Mouse (Mus musculus): ENCODE data around the gene Pou3f1. TPM values are rescaled to one million over a fixed set of nuclear protein-coding genes. Genes with fewer than 3 reads are reported as not detected.

Pou3f1 gene
- polyA plus RNA-seq (2014; fragmentation: Nextera tagmentation; extraction: Ambion mirVana), result 21.7 and 22.6 TPM in 2 replicates

- peak; percentile 1; the same call in 1 of the 2 replicates for ATAC-seq (ENCODE audit: low FRiP score, low TSS enrichment)
- under 1% methylated on average over 15 of the region's 15 CpGs for WGBS
- Histone ChIP-seq H3K9me3 (ENCODE audit: control insufficient read depth, low read length) (no peaks in the 10 kb centered on the region), H3K4me3 (replicated peaks; ENCODE audit: low read depth, low read length) (peak within 1 kb of the TSS; percentile 63), H3K4me1 (ENCODE audit: control insufficient read depth, insufficient read depth, low read length) (peaks cover 34% of the 10 kb centered on the region), H3K4me2 (ENCODE audit: low read length) (peak within 1 kb of the TSS; percentile 88), H3K36me3 (ENCODE audit: control insufficient read depth, insufficient read depth, low read length) (no peaks in the 10 kb centered on the region), H3K27ac (replicated peaks; ENCODE audit: low read depth, low read length) (peak within 1 kb of the TSS; percentile 70), H3K9ac (replicated peaks; ENCODE audit: low read length) (peak within 1 kb of the TSS; percentile 58), H3K27me3 (ENCODE audit: control insufficient read depth, insufficient read depth, low read length) (peaks cover 34% of the 10 kb centered on the region)
- no peak for DNase-seq
Measured at GRCm38 (mm10) chr4:124656518-124656853, at the start of gene Pou3f1. Pou3f1 (plus strand) TSS chr4:124656807.

DNA sequence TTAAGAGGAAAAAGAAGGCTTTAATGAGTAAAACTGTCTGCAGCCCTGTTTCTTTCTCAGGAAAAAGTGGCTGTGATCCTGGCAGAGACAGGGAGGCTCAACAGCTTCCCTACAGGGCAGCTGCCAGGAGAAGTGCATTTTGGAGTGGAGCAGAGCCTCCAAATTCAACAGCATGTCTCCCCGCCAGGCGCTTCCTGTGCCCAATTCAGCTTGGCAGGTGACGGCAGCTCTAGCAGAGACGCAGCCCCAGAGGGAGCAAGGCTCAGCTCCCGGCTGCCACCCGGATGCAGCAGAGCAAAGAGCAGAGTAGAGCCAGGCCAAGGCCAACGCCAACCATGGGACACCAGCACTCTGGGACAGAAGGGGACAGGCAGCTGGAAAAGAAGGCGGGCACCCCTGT lies 49.4 kb upstream of the Pou3f1 start:
- no peak for ATAC-seq (ENCODE audit: low FRiP score, low TSS enrichment)
- Histone ChIP-seq H3K36me3 (ENCODE audit: control insufficient read depth, insufficient read depth, low read length) (no peaks in the 10 kb centered on the region), H3K27ac (replicated peaks; ENCODE audit: low read depth, low read length) (no peak overlapping the region)

GRCm38 (mm10) chr4:124610066-124610465 lies 46.5 kb upstream of the Pou3f1 start:
- Histone ChIP-seq H3K9me3 (ENCODE audit: control insufficient read depth, low read length) (no peaks in the 10 kb centered on the region), H3K4me2 (ENCODE audit: low read length) (no peak overlapping the region), H3K27ac (replicated peaks; ENCODE audit: low read depth, low read length) (no peak overlapping the region), H3K27me3 (ENCODE audit: control insufficient read depth, insufficient read depth, low read length) (no peaks in the 10 kb centered on the region), H3K36me3 (ENCODE audit: control insufficient read depth, insufficient read depth, low read length) (no peaks in the 10 kb centered on the region), H3K4me1 (ENCODE audit: control insufficient read depth, insufficient read depth, low read length) (0 out of 2 replicates have a peak, but pooled peaks cover 10% of the 10 kb centered on the region), H3K4me3 (replicated peaks; ENCODE audit: low read depth, low read length) (no peak overlapping the region), H3K9ac (replicated peaks; ENCODE audit: low read length) (no peak overlapping the region)
- ATAC-seq (ENCODE audit: low FRiP score, low TSS enrichment) (no peak), DNase-seq (no peak)
- 86% methylated on average over 2 of the region's 2 CpGs for WGBS

More for the DNA sequence above, 49.4 kb upstream of the Pou3f1 start:
- no peak overlapping the region for H3K9ac ChIP-seq (replicated peaks; ENCODE audit: low read length)
- 60% methylated on average over 8 of the region's 8 CpGs for WGBS
- H3K4me2 ChIP-seq (ENCODE audit: low read length), result no peak overlapping the region
- H3K9me3 ChIP-seq (ENCODE audit: control insufficient read depth, low read length), result no peaks in the 10 kb centered on the region
- H3K27me3 ChIP-seq (ENCODE audit: control insufficient read depth, insufficient read depth, low read length), result 0 out of 2 replicates have a peak, but pooled peaks cover 3% of the 10 kb centered on the region
- no peak for DNase-seq
- no peaks in the 10 kb centered on the region for H3K4me1 ChIP-seq (ENCODE audit: control insufficient read depth, insufficient read depth, low read length)
- H3K4me3 ChIP-seq (replicated peaks; ENCODE audit: low read depth, low read length), result no peak overlapping the region

DNA sequence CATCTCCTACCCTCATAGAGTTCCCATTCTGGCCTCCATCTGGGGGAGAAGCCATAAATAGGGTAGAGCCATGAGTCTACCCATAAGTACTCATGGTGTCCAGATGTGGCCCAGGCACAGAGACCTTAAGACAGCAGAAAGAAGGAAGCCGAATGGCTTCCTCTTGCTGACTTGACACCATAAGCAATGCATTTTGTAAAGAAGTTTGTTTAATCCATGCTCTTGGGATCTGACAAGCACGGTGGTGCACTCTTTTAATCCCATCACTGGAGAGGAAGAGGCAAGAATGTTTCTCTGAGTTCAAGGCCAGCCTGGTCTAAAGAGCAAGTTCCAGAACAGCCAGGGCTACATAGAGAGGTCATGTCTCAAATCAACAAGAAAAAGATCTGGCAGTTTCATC lies 45.9 kb upstream of the Pou3f1 start, which contains the start of gene 3100002H09Rik:
Gene 3100002H09Rik (minus strand): TSS at position 101 of the 400 bp plus-strand sequence.
- Histone ChIP-seq H3K4me1 (ENCODE audit: control insufficient read depth, insufficient read depth, low read length) (peaks cover 16% of the 10 kb centered on the region; the same call in 1 of the 2 replicates), H3K36me3 (ENCODE audit: control insufficient read depth, insufficient read depth, low read length) (no peaks in the 10 kb centered on the region), H3K4me3 (replicated peaks; ENCODE audit: low read depth, low read length) (no peak within 1 kb of the TSS), H3K9me3 (ENCODE audit: control insufficient read depth, low read length) (no peaks in the 10 kb centered on the region), H3K27me3 (ENCODE audit: control insufficient read depth, insufficient read depth, low read length) (no peaks in the 10 kb centered on the region), H3K4me2 (ENCODE audit: low read length) (no peak within 1 kb of the TSS), H3K9ac (replicated peaks; ENCODE audit: low read length) (no peak within 1 kb of the TSS), H3K27ac (replicated peaks; ENCODE audit: low read depth, low read length) (no peak within 1 kb of the TSS)
- ATAC-seq (ENCODE audit: low FRiP score, low TSS enrichment) (no peak), DNase-seq (no peak)
- 76% methylated on average over 2 of the region's 2 CpGs for WGBS

DNA sequence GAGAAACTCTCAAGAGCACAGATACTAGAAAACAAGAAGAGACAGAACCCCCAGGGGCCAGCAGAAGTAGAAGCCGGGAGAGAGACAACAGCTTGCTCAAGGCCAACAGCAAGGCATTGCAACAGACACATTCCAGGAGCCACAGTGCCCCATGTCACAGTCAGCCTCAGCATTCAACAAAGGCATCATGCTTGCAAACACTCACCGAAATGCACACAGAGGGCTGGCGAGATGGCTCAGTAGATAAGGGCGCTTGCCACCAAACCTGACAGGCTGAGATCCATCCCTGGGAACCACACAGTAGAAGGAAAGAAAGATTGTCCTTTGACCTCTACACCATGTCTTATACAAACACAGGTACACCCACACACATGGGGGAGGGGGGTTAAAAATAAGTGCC lies 44.8 kb upstream of the Pou3f1 start:
- Histone ChIP-seq H3K4me3 (replicated peaks; ENCODE audit: low read depth, low read length) (no peak overlapping the region), H3K9ac (replicated peaks; ENCODE audit: low read length) (no peak overlapping the region), H3K27ac (replicated peaks; ENCODE audit: low read depth, low read length) (no peak overlapping the region), H3K9me3 (ENCODE audit: control insufficient read depth, low read length) (no peaks in the 10 kb centered on the region), H3K27me3 (ENCODE audit: control insufficient read depth, insufficient read depth, low read length) (no peaks in the 10 kb centered on the region), H3K4me2 (ENCODE audit: low read length) (no peak overlapping the region), H3K36me3 (ENCODE audit: control insufficient read depth, insufficient read depth, low read length) (no peaks in the 10 kb centered on the region), H3K4me1 (ENCODE audit: control insufficient read depth, insufficient read depth, low read length) (peaks cover 24% of the 10 kb centered on the region; the same call in 1 of the 2 replicates)
- DNase-seq (no peak), ATAC-seq (ENCODE audit: low FRiP score, low TSS enrichment) (no peak)
- WGBS, result 75% methylated on average over 4 of the region's 4 CpGs

DNA sequence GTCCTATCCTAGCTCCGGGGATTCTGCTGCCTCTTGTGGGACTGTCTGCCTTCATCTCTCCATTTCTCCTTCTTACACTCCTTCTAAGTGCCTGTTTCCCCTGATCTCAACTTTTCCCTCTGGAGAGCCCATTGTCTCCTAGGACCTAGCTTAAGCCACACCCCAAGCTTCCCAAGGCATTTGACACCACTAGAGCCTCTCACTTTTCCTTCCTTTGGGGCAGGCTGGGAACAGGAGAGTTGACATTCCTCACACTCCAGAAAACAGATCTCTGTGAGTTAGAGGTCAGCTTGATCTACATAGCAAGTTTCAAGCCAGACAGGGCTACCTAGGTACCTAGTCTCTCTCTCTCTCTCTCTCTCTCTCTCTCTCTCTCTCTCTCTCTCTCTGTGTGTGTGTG lies 42.4 kb upstream of the Pou3f1 start:
- Histone ChIP-seq H3K27me3 (ENCODE audit: control insufficient read depth, insufficient read depth, low read length) (no peaks in the 10 kb centered on the region), H3K4me3 (replicated peaks; ENCODE audit: low read depth, low read length) (no peak overlapping the region), H3K9ac (replicated peaks; ENCODE audit: low read length) (no peak overlapping the region), H3K36me3 (ENCODE audit: control insufficient read depth, insufficient read depth, low read length) (no peaks in the 10 kb centered on the region), H3K27ac (replicated peaks; ENCODE audit: low read depth, low read length) (no peak overlapping the region), H3K4me1 (ENCODE audit: control insufficient read depth, insufficient read depth, low read length) (peaks cover 28% of the 10 kb centered on the region), H3K4me2 (ENCODE audit: low read length) (no peak overlapping the region), H3K9me3 (ENCODE audit: control insufficient read depth, low read length) (no peaks in the 10 kb centered on the region)
- ATAC-seq (ENCODE audit: low FRiP score, low TSS enrichment), result no peak
- 0% methylated on average over 1 of the region's 1 CpGs for WGBS
- no peak for DNase-seq

- no peak overlapping the region for H3K9ac ChIP-seq (replicated peaks; ENCODE audit: low read length)
- H3K4me2 ChIP-seq (ENCODE audit: low read length), result no peak overlapping the region
- H3K27me3 ChIP-seq (ENCODE audit: control insufficient read depth, insufficient read depth, low read length), result no peaks in the 10 kb centered on the region
- no peak for ATAC-seq (ENCODE audit: low FRiP score, low TSS enrichment)
- peak; percentile 52 for DNase-seq
- H3K4me1 ChIP-seq (ENCODE audit: control insufficient read depth, insufficient read depth, low read length), result peaks cover 28% of the 10 kb centered on the region
- peak overlapping the region; percentile 76 for H3K27ac ChIP-seq (replicated peaks; ENCODE audit: low read depth, low read length)
- WGBS, result 34% methylated on average over 14 of the region's 14 CpGs
- no peaks in the 10 kb centered on the region for H3K36me3 ChIP-seq (ENCODE audit: control insufficient read depth, insufficient read depth, low read length)
- no peaks in the 10 kb centered on the region for H3K9me3 ChIP-seq (ENCODE audit: control insufficient read depth, low read length)
- H3K4me3 ChIP-seq (replicated peaks; ENCODE audit: low read depth, low read length), result no peak overlapping the region
Measured at GRCm38 (mm10) chr4:124615406-124615960, 41.1 kb upstream of the Pou3f1 start.

DNA sequence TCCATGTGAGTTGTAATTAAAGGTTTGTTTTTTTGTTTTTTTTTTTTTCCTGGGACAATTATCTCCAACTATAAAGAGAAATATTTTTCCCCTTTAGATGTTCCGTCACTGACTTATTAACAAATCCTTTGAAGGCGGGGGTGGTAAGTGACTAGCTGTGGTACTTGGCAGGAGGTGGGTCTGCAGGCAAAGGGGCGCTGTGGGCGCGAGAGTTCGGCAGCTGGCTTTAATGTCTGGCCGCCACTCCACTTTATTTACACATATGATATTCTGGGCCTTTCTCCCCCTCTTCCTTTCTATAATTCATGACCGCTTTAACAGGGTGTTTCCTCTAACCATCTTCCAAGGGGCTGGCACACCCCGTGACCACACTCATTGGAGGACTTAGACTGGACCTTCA lies 40.6 kb upstream of the Pou3f1 start:
- Histone ChIP-seq H3K4me1 (ENCODE audit: control insufficient read depth, insufficient read depth, low read length) (peaks cover 28% of the 10 kb centered on the region), H3K9ac (replicated peaks; ENCODE audit: low read length) (no peak overlapping the region), H3K4me2 (ENCODE audit: low read length) (no peak overlapping the region), H3K27ac (replicated peaks; ENCODE audit: low read depth, low read length) (peak overlapping the region; percentile 76; the same call in 1 of the 2 replicates), H3K36me3 (ENCODE audit: control insufficient read depth, insufficient read depth, low read length) (no peaks in the 10 kb centered on the region), H3K27me3 (ENCODE audit: control insufficient read depth, insufficient read depth, low read length) (no peaks in the 10 kb centered on the region), H3K4me3 (replicated peaks; ENCODE audit: low read depth, low read length) (no peak overlapping the region), H3K9me3 (ENCODE audit: control insufficient read depth, low read length) (no peaks in the 10 kb centered on the region)
- DNase-seq, result peak; percentile 55
- WGBS, result 37% methylated on average over 9 of the region's 9 CpGs
- ATAC-seq (ENCODE audit: low FRiP score, low TSS enrichment), result no peak

DNA sequence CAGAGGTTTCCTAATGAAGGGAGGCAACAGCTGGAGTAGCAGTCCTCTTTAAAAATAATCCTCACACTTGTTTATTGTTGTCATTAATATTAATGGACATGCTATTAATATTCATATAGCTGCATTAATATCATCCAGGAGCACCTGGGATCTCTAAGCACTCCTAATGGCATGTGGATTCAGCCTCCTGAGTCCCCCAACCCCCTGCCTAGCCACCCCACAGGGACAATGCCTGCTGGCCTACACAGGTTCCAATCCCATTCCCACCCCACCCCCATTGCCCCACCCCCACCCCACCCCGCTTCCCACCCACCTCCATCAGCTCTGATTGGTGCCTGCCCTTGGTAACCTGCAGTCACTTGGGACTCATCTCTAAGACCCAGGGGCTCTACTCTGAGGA lies 40.0 kb upstream of the Pou3f1 start:
- 33% methylated on average over 1 of the region's 1 CpGs for WGBS
- no peak overlapping the region for H3K4me3 ChIP-seq (replicated peaks; ENCODE audit: low read depth, low read length)
- H3K4me1 ChIP-seq (ENCODE audit: control insufficient read depth, insufficient read depth, low read length), result peaks cover 28% of the 10 kb centered on the region
- H3K27ac ChIP-seq (replicated peaks; ENCODE audit: low read depth, low read length), result peak overlapping the region; percentile 76; the same call in 1 of the 2 replicates
- H3K4me2 ChIP-seq (ENCODE audit: low read length), result no peak overlapping the region
- ATAC-seq (ENCODE audit: low FRiP score, low TSS enrichment) (peak; percentile 50; the same call in 1 of the 2 replicates), DNase-seq (no peak)
- no peaks in the 10 kb centered on the region for H3K27me3 ChIP-seq (ENCODE audit: control insufficient read depth, insufficient read depth, low read length)
- H3K9me3 ChIP-seq (ENCODE audit: control insufficient read depth, low read length), result no peaks in the 10 kb centered on the region
- H3K36me3 ChIP-seq (ENCODE audit: control insufficient read depth, insufficient read depth, low read length), result no peaks in the 10 kb centered on the region
- no peak overlapping the region for H3K9ac ChIP-seq (replicated peaks; ENCODE audit: low read length)

Measured in midbrain, embryonic 14.5 days (tissue).